ENCODE assay signal across 9 mouse cellular contexts in genomic region chr19:34666127-34666526, GRCm38 (mm10). TPM values are rescaled to one million over a fixed set of nuclear protein-coding genes. Genes with fewer than 3 reads are reported as not detected.
DNase-seq lines count a peak whose midpoint lies in the region; ATAC-seq lines count a peak whose summit lies in the region.
"Had no signal": no experiment of that assay in that cellular context is flagged by ENCODE, and none has a peak within 500 bp of the region (broad histone marks: within the 10 kb centered on the region; RNA-seq: fewer than 3 reads in every experiment).

No protein-coding gene starts in this region.

- peak; percentile 82 for DNase-seq in kidney, adult 18-20 months
- DNase-seq in adrenal gland, postnatal 14 days = peak; percentile 70
- peak; percentile 56 for DNase-seq in embryo, embryonic 11.5 days (ENCODE audit: low read depth, low spot score)
- peak; percentile 82 for DNase-seq in heart, postnatal 4 days
- peak; percentile 52 to 71 for DNase-seq in left cerebral cortex, postnatal 25 days (ENCODE audit: low spot score in 2 of 2)
- peak; percentile 73 for DNase-seq in ovary, postnatal 14 days (ENCODE audit: low spot score)
- DNase-seq in thymus, postnatal 14 days = peak; percentile 73

- H3K4me1 ChIP-seq in kidney, embryonic 16.5 days (ENCODE audit: insufficient read depth, low read length) = no peaks in the 10 kb centered on the region

- H3K4me2 ChIP-seq in kidney, embryonic 16.5 days (replicated peaks; ENCODE audit: low read depth, low read length) = no peak overlapping the region

- 0% methylated on average over 5 of the region's 5 CpGs for WGBS in kidney, embryonic 16.5 days

- H3K9ac ChIP-seq in kidney, embryonic 16.5 days (replicated peaks; ENCODE audit: low read length) = no peak overlapping the region

- H3K4me3 ChIP-seq in kidney, embryonic 16.5 days (ENCODE audit: low read length) = no peak overlapping the region
- H3K4me3 ChIP-seq: erythroblast, embryonic 14.5 days had no signal

- H3K9me3 ChIP-seq in kidney, embryonic 16.5 days (ENCODE audit: low read length) = no peaks in the 10 kb centered on the region

- no peak overlapping the region for H3K27ac ChIP-seq in kidney, embryonic 16.5 days (ENCODE audit: low read length)

- no peak for ATAC-seq in kidney, embryonic 16.5 days (ENCODE audit: low FRiP score, low TSS enrichment)

- H3K36me3 ChIP-seq in kidney, embryonic 16.5 days (ENCODE audit: insufficient read depth, low read length) = no peaks in the 10 kb centered on the region

- H3K27me3 ChIP-seq in kidney, embryonic 16.5 days (ENCODE audit: insufficient read depth, low read length) = no peaks in the 10 kb centered on the region

- intact Hi-C loops in left cerebral cortex, postnatal 25 days (cut with DNase I) = loop anchor here (1.0 to 10.0 kb wide), 5 partner anchors 106 to 1416 kb away; partner anchors contain the start of genes Kif20b and Rpp30

RNA-seq across cellular contexts. Expression of gene Ifit1, which starts 25.5 kb away (rescaled TPM):
- 0.28 and 0.51 TPM in 2 replicates for polyA plus RNA-seq in kidney, embryonic 16.5 days (2015; fragmentation: Nextera tagmentation; extraction: Ambion mirVana)
- total RNA-seq in adrenal gland, postnatal 14 days (2021) = 2.0 and 3.6 TPM in 2 replicates
- under 1 TPM; 0.17 to 0.25 TPM for total RNA-seq in heart, postnatal 4 days (2021)
- under 1 TPM; 0.69 to 0.73 TPM for total RNA-seq in left cerebral cortex, postnatal 25 days (2021)
- polyA plus RNA-seq: erythroblast, embryonic 14.5 days had no signal

RNA-seq across cellular contexts. Expression of gene Ifit1bl2, which starts 25.6 kb away (rescaled TPM):
- 0.10 and 0.33 TPM in 2 replicates for polyA plus RNA-seq in kidney, embryonic 16.5 days (2015; fragmentation: Nextera tagmentation; extraction: Ambion mirVana)
- total RNA-seq in adrenal gland, postnatal 14 days (2021) = 0.11 and 0.15 TPM in 2 replicates
- total RNA-seq in heart, postnatal 4 days (2021) = under 1 TPM; 0.43 to 0.81 TPM
- under 1 TPM; 0.46 to 0.60 TPM for total RNA-seq in left cerebral cortex, postnatal 25 days (2021)
- polyA plus RNA-seq: erythroblast, embryonic 14.5 days had no signal

RNA-seq across cellular contexts. Expression of gene Ifit3b, which starts 58.4 kb away (rescaled TPM):
- polyA plus RNA-seq in kidney, embryonic 16.5 days (2015; fragmentation: Nextera tagmentation; extraction: Ambion mirVana) = 1.1 and 1.8 TPM in 2 replicates
- 1.4 and 1.6 TPM in 2 replicates for total RNA-seq in adrenal gland, postnatal 14 days (2021)
- total RNA-seq in heart, postnatal 4 days (2021) = under 1 TPM in 1 of 2 experiments, not detected in 1; 0.45 TPM
- 1 to 10 TPM; 1.9 to 2.0 TPM for total RNA-seq in left cerebral cortex, postnatal 25 days (2021)
- polyA plus RNA-seq: erythroblast, embryonic 14.5 days had no signal
